Mouse (Mus musculus) myocyte (in vitro differentiated cells): ENCODE measurements around the gene Lsg1.

Experiments used
- E2F4 ChIP-seq: IDR thresholded peaks from one replicate; pipeline ENCODE4 v1.6.1; 2011; ENCODE audit warnings: mild to moderate bottlenecking, control low read depth, moderate library complexity; ENCODE audit not compliant: insufficient read depth
- POLR2A ChIP-seq: IDR thresholded peaks from one replicate; pipeline ENCODE4 v1.6.1; 2011; ENCODE audit warnings: low read depth, mild to moderate bottlenecking, control low read depth, moderate library complexity; ENCODE audit not compliant: insufficient read length
- SRF ChIP-seq: IDR thresholded peaks from one replicate; pipeline ENCODE4 v1.6.1; 2011; ENCODE audit warnings: low read depth; ENCODE audit not compliant: control insufficient read depth, insufficient read length
- TCF12 ChIP-seq: IDR thresholded peaks from one replicate; pipeline ENCODE4 v1.6.1; 2011; ENCODE audit warnings: mild to moderate bottlenecking, control low read depth; ENCODE audit not compliant: poor library complexity, insufficient read depth, severe bottlenecking

- TF ChIP-seq POLR2A (no peak), TCF12 (no peak), SRF (no peak), E2F4 (no peak)
Observed at GRCm38 (mm10) chr16:30554109-30554508, 33.3 kb downstream of the Lsg1 start.
